Mouse (Mus musculus): ENCODE measurements around the gene Tmed9. TPM values are rescaled to one million over a fixed set of nuclear protein-coding genes. Genes with fewer than 3 reads are reported as not detected.

Gene Tmed9
- 175 and 177 TPM in 2 replicates for polyA plus RNA-seq (2015; fragmentation: Nextera tagmentation; extraction: Ambion mirVana)

GRCm38 (mm10) chr13:55573432-55573831, at the start of gene Tmed9:
Gene Tmed9, plus strand, starts transcription at chr13:55573732.
- H3K4me3 ChIP-seq (ENCODE audit: low read length): no peak within 1 kb of the TSS
- H3K27ac ChIP-seq (ENCODE audit: low read length): no peak within 1 kb of the TSS
- no peak within 1 kb of the TSS for H3K4me2 ChIP-seq (replicated peaks; ENCODE audit: low read depth, low read length)
- WGBS: 98% methylated on average over 2 of the region's 2 CpGs
- H3K36me3 ChIP-seq (ENCODE audit: insufficient read depth, low read length): no peaks in the 10 kb centered on the region
- peaks cover 16% of the 10 kb centered on the region for H3K4me1 ChIP-seq (ENCODE audit: insufficient read depth, low read length)
- no peak for ATAC-seq (ENCODE audit: low FRiP score, low TSS enrichment)
- H3K27me3 ChIP-seq (ENCODE audit: insufficient read depth, low read length): no peaks in the 10 kb centered on the region
- no peak within 1 kb of the TSS for H3K9ac ChIP-seq (replicated peaks; ENCODE audit: low read length)
- H3K9me3 ChIP-seq (ENCODE audit: low read length): 0 out of 2 replicates have a peak, but pooled peaks cover 8% of the 10 kb centered on the region

- no peaks in the 10 kb centered on the region for H3K36me3 ChIP-seq (ENCODE audit: insufficient read depth, low read length)
- WGBS: 87% methylated on average over 23 of the region's 23 CpGs
- H3K9me3 ChIP-seq (ENCODE audit: low read length): 0 out of 2 replicates have a peak, but pooled peaks cover 2% of the 10 kb centered on the region
- H3K4me3 ChIP-seq (ENCODE audit: low read length): no peak overlapping the region
- H3K4me1 ChIP-seq (ENCODE audit: insufficient read depth, low read length): peaks cover 5% of the 10 kb centered on the region; the same call in 1 of the 2 replicates
- H3K27me3 ChIP-seq (ENCODE audit: insufficient read depth, low read length): no peaks in the 10 kb centered on the region
- no peak overlapping the region for H3K27ac ChIP-seq (ENCODE audit: low read length)
- H3K4me2 ChIP-seq (replicated peaks; ENCODE audit: low read depth, low read length): no peak overlapping the region
- no peak overlapping the region; the same call in 1 of the 2 replicates for H3K9ac ChIP-seq (replicated peaks; ENCODE audit: low read length)
- ATAC-seq (ENCODE audit: low FRiP score, low TSS enrichment): no peak
Observed at GRCm38 (mm10) chr13:55523951-55524600, 49.5 kb upstream of the Tmed9 start.

GRCm38 (mm10) chr13:55525733-55526553, 47.6 kb upstream of the Tmed9 start:
- H3K4me1 ChIP-seq (ENCODE audit: insufficient read depth, low read length): peaks cover 5% of the 10 kb centered on the region; the same call in 1 of the 2 replicates
- H3K36me3 ChIP-seq (ENCODE audit: insufficient read depth, low read length): peaks cover 16% of the 10 kb centered on the region
- no peaks in the 10 kb centered on the region for H3K27me3 ChIP-seq (ENCODE audit: insufficient read depth, low read length)
- H3K9me3 ChIP-seq (ENCODE audit: low read length): no peaks in the 10 kb centered on the region
- WGBS: 76% methylated on average over 16 of the region's 16 CpGs
- H3K4me2 ChIP-seq (replicated peaks; ENCODE audit: low read depth, low read length): no peak overlapping the region
- no peak overlapping the region for H3K27ac ChIP-seq (ENCODE audit: low read length)
- ATAC-seq (ENCODE audit: low FRiP score, low TSS enrichment): no peak
- no peak overlapping the region for H3K4me3 ChIP-seq (ENCODE audit: low read length)
- H3K9ac ChIP-seq (replicated peaks; ENCODE audit: low read length): no peak overlapping the region

GRCm38 (mm10) chr13:55527212-55527611, 46.3 kb upstream of the Tmed9 start:
- H3K27me3 ChIP-seq (ENCODE audit: insufficient read depth, low read length): no peaks in the 10 kb centered on the region
- H3K4me3 ChIP-seq (ENCODE audit: low read length): no peak overlapping the region
- no peak overlapping the region for H3K27ac ChIP-seq (ENCODE audit: low read length)
- peaks cover 28% of the 10 kb centered on the region for H3K36me3 ChIP-seq (ENCODE audit: insufficient read depth, low read length)
- peaks cover 5% of the 10 kb centered on the region; the same call in 1 of the 2 replicates for H3K4me1 ChIP-seq (ENCODE audit: insufficient read depth, low read length)
- WGBS: 77% methylated on average over 16 of the region's 16 CpGs
- H3K4me2 ChIP-seq (replicated peaks; ENCODE audit: low read depth, low read length): no peak overlapping the region
- no peak overlapping the region for H3K9ac ChIP-seq (replicated peaks; ENCODE audit: low read length)
- ATAC-seq (ENCODE audit: low FRiP score, low TSS enrichment): no peak
- no peaks in the 10 kb centered on the region for H3K9me3 ChIP-seq (ENCODE audit: low read length)

- Histone ChIP-seq H3K4me2 (replicated peaks; ENCODE audit: low read depth, low read length) (no peak overlapping the region), H3K36me3 (ENCODE audit: insufficient read depth, low read length) (peaks cover 35% of the 10 kb centered on the region), H3K9me3 (ENCODE audit: low read length) (no peaks in the 10 kb centered on the region), H3K9ac (replicated peaks; ENCODE audit: low read length) (no peak overlapping the region), H3K27ac (ENCODE audit: low read length) (no peak overlapping the region), H3K27me3 (ENCODE audit: insufficient read depth, low read length) (no peaks in the 10 kb centered on the region), H3K4me1 (ENCODE audit: insufficient read depth, low read length) (no peaks in the 10 kb centered on the region; the same call in 1 of the 2 replicates), H3K4me3 (ENCODE audit: low read length) (no peak overlapping the region)
- no peak for ATAC-seq (ENCODE audit: low FRiP score, low TSS enrichment)
- 79% methylated on average over 18 of the region's 18 CpGs for WGBS
Observed at GRCm38 (mm10) chr13:55527834-55528772, 45.4 kb upstream of the Tmed9 start.

- no peaks in the 10 kb centered on the region for H3K9me3 ChIP-seq (ENCODE audit: low read length)
- 72% methylated on average over 8 of the region's 8 CpGs for WGBS
Observed at GRCm38 (mm10) chr13:55529198-55529915, 44.2 kb upstream of the Tmed9 start, which contains the start of gene Dok3. Gene Dok3, minus strand, starts transcription at chr13:55529296.

GRCm38 (mm10) chr13:55535191-55535590, 38.3 kb upstream of the Tmed9 start:
- 88% methylated on average over 15 of the region's 15 CpGs for WGBS
- H3K36me3 ChIP-seq (ENCODE audit: insufficient read depth, low read length): peaks cover 59% of the 10 kb centered on the region
- H3K4me2 ChIP-seq (replicated peaks; ENCODE audit: low read depth, low read length): peak overlapping the region; percentile 94
- H3K27me3 ChIP-seq (ENCODE audit: insufficient read depth, low read length): no peaks in the 10 kb centered on the region
- no peaks in the 10 kb centered on the region for H3K9me3 ChIP-seq (ENCODE audit: low read length)
- peaks cover 10% of the 10 kb centered on the region for H3K4me1 ChIP-seq (ENCODE audit: insufficient read depth, low read length)
- H3K27ac ChIP-seq (ENCODE audit: low read length): no peak overlapping the region
- ATAC-seq (ENCODE audit: low FRiP score, low TSS enrichment): no peak
- peak overlapping the region; percentile 88; the same call in 1 of the 2 replicates for H3K9ac ChIP-seq (replicated peaks; ENCODE audit: low read length)
- peak overlapping the region; percentile 92 for H3K4me3 ChIP-seq (ENCODE audit: low read length)

More at GRCm38 (mm10) chr13:55529198-55529915, 44.2 kb upstream of the Tmed9 start, which contains the start of gene Dok3:
- Histone ChIP-seq H3K4me2 (replicated peaks; ENCODE audit: low read depth, low read length) (no peak within 1 kb of the TSS), H3K27me3 (ENCODE audit: insufficient read depth, low read length) (no peaks in the 10 kb centered on the region), H3K36me3 (ENCODE audit: insufficient read depth, low read length) (peaks cover 46% of the 10 kb centered on the region), H3K9ac (replicated peaks; ENCODE audit: low read length) (no peak within 1 kb of the TSS), H3K27ac (ENCODE audit: low read length) (no peak within 1 kb of the TSS), H3K4me1 (ENCODE audit: insufficient read depth, low read length) (no peaks in the 10 kb centered on the region), H3K4me3 (ENCODE audit: low read length) (no peak within 1 kb of the TSS)
- no peak for ATAC-seq (ENCODE audit: low FRiP score, low TSS enrichment)

- H3K27ac ChIP-seq (ENCODE audit: low read length): no peak overlapping the region
- peaks cover 10% of the 10 kb centered on the region for H3K4me1 ChIP-seq (ENCODE audit: insufficient read depth, low read length)
- WGBS: 15% methylated on average over 17 of the region's 17 CpGs
- H3K9ac ChIP-seq (replicated peaks; ENCODE audit: low read length): peak overlapping the region; percentile 88
- no peaks in the 10 kb centered on the region for H3K27me3 ChIP-seq (ENCODE audit: insufficient read depth, low read length)
- peaks cover 60% of the 10 kb centered on the region for H3K36me3 ChIP-seq (ENCODE audit: insufficient read depth, low read length)
- H3K9me3 ChIP-seq (ENCODE audit: low read length): no peaks in the 10 kb centered on the region
- peak overlapping the region; percentile 94 for H3K4me2 ChIP-seq (replicated peaks; ENCODE audit: low read depth, low read length)
- ATAC-seq (ENCODE audit: low FRiP score, low TSS enrichment): peak; percentile 32
- H3K4me3 ChIP-seq (ENCODE audit: low read length): peak overlapping the region; percentile 92
Observed at GRCm38 (mm10) chr13:55535796-55536193, 37.7 kb upstream of the Tmed9 start.

All from kidney, embryonic 16.5 days (tissue).